Mouse (Mus musculus) limb, embryonic 15.5 days (tissue): ENCODE measurements at regions not wholly inside any gene's neighbourhood (a gene's known extent, or its start where the extent isn't known, plus 50 kb on each side); places are given as distances from the start of the nearest gene placed in this dataset.

ENCODE experiments used
- ATAC-seq: fragments of 200-750 bp; cut with Nextera tagmentation; 2 replicates; pipeline ENCODE4 v1.8.0; 2017; ENCODE audit warnings: low read depth, moderate TSS enrichment; ENCODE audit not compliant: insufficient number of reproducible peaks, low FRiP score, low TSS enrichment
- H3K27ac ChIP-seq: fragments of 300-500 bp; sonication (generic); 2 replicates; pipeline ENCODE4 v1.5.1; 2015; ENCODE audit warnings: moderate library complexity, mild to moderate bottlenecking, inconsistent platforms
- H3K27me3 ChIP-seq: fragments of 300-500 bp; sonication (generic); 2 replicates; pipeline ENCODE4 v1.6.1; 2015; ENCODE audit warnings: inconsistent platforms
- H3K36me3 ChIP-seq: fragments of 300-500 bp; sonication (generic); 2 replicates; pipeline ENCODE4 v1.6.1; 2015; ENCODE audit warnings: inconsistent platforms
- H3K4me1 ChIP-seq: fragments of 300-500 bp; sonication (generic); 2 replicates; pipeline ENCODE4 v1.6.1; 2015; ENCODE audit warnings: inconsistent platforms
- H3K4me2 ChIP-seq: fragments of 300-500 bp; sonication (generic); 2 replicates; pipeline ENCODE4 v1.6.1; 2015; ENCODE audit warnings: mild to moderate bottlenecking, inconsistent platforms
- H3K4me3 ChIP-seq: fragments of 300-500 bp; sonication (generic); 2 replicates; pipeline ENCODE4 v1.5.1; 2015; ENCODE audit warnings: mild to moderate bottlenecking, inconsistent platforms
- H3K9ac ChIP-seq: fragments of 300-500 bp; sonication (generic); 2 replicates; pipeline ENCODE4 v1.6.1; 2015; ENCODE audit warnings: inconsistent platforms
- H3K9me3 ChIP-seq: fragments of 300-500 bp; sonication (generic); 2 replicates; pipeline ENCODE4 v1.6.1; 2016; ENCODE audit warnings: inconsistent platforms
- WGBS: fragments of 180-500 bp; shearing (Covaris S2); methylation state at CpG from one replicate; pipeline ENCODE4 v1.1.7; 2015; 5-methylcytosine and 5-hydroxymethylcytosine counted together

DNA sequence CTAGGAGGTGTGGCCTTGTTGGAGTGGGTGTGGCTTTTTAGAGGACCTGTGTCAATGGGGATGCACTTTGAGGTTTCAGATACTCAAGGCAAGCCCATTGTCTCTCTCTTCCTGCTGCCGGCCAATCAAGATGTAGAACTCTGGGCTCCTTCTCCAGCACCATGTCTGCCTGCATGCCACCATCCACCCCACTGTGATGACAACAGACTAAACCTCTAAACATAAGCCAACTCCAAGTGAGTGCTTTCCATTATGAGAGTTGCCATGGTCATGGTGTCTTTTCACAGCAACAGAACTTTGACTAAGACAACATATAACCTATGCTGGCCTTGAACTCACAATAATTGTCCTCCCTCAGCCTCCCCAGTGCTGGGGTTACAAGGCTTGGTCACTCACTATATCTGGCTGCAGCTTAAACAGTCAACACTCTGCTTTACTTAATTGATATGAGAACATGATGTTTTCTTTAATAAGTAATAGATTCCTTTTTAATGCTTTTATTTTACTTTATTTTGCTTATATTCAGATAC lies 246.7 kb upstream of the Tsc22d2 start:
- Histone ChIP-seq H3K9me3 (no peaks in the 10 kb centered on the region), H3K27ac (no peak overlapping the region), H3K4me1 (no peaks in the 10 kb centered on the region; the same call in 1 of the 2 replicates), H3K4me3 (no peak overlapping the region), H3K27me3 (no peaks in the 10 kb centered on the region), H3K36me3 (no peaks in the 10 kb centered on the region), H3K4me2 (no peak overlapping the region), H3K9ac (no peak overlapping the region)
- 83% methylated on average over 1 of the region's 1 CpGs for WGBS
- ATAC-seq: no peak

- no peak overlapping the region for H3K4me2 ChIP-seq
Observed at GRCm38 (mm10) chr3:58168522-58169185, 245.9 kb upstream of the Tsc22d2 start.

DNA sequence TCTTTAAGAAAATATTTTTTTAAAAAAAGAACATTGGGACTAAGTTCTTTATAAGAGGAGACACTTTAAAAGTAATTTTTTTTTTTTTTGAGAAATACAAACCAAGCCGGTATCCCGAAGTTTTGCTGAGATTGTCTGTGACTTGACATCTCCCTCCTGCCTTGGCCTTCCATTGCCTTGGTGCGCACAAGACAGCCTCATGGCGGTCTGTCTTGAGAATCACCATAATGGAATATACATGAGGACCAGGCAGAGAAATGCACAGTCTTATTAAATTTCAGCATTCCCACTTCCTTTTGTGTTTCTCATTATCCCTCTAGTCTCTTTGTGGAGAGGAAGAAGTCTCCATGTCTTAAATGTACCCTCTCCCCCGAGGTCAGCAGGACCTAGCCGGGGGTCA lies 244.7 kb upstream of the Tsc22d2 start:
- Histone ChIP-seq H3K9me3 (no peaks in the 10 kb centered on the region), H3K4me2 (no peak overlapping the region), H3K36me3 (no peaks in the 10 kb centered on the region), H3K27me3 (no peaks in the 10 kb centered on the region), H3K27ac (no peak overlapping the region), H3K4me1 (no peaks in the 10 kb centered on the region; the same call in 1 of the 2 replicates), H3K9ac (no peak overlapping the region), H3K4me3 (no peak overlapping the region)
- no peak for ATAC-seq
- WGBS: 83% methylated on average over 6 of the region's 6 CpGs

More at GRCm38 (mm10) chr3:58168522-58169185, 245.9 kb upstream of the Tsc22d2 start:
- Histone ChIP-seq H3K36me3 (no peaks in the 10 kb centered on the region), H3K4me1 (no peaks in the 10 kb centered on the region; the same call in 1 of the 2 replicates), H3K27me3 (no peaks in the 10 kb centered on the region), H3K27ac (0 out of 2 replicates have a peak overlapping the region, but pooled peaks have one; percentile 22), H3K9me3 (no peaks in the 10 kb centered on the region), H3K4me3 (no peak overlapping the region), H3K9ac (no peak overlapping the region)
- WGBS: 34% methylated on average over 14 of the region's 14 CpGs
- ATAC-seq: 0 out of 2 replicates have a peak, but pooled peaks have one; percentile 19

- Histone ChIP-seq H3K27me3 (no peaks in the 10 kb centered on the region), H3K4me1 (no peaks in the 10 kb centered on the region; the same call in 1 of the 2 replicates), H3K36me3 (no peaks in the 10 kb centered on the region), H3K9me3 (no peaks in the 10 kb centered on the region), H3K4me2 (no peak overlapping the region), H3K4me3 (no peak overlapping the region), H3K27ac (no peak overlapping the region), H3K9ac (no peak overlapping the region)
- ATAC-seq: no peak
- WGBS: 82% methylated on average over 5 of the region's 5 CpGs
Observed at GRCm38 (mm10) chr3:58172096-58172495, 242.4 kb upstream of the Tsc22d2 start.

GRCm38 (mm10) chr3:58173821-58174220 lies 240.7 kb upstream of the Tsc22d2 start:
- H3K9me3 ChIP-seq: no peaks in the 10 kb centered on the region
- no peak overlapping the region for H3K4me2 ChIP-seq
- H3K4me3 ChIP-seq: no peak overlapping the region
- no peaks in the 10 kb centered on the region for H3K27me3 ChIP-seq
- WGBS: 69% methylated on average over 1 of the region's 1 CpGs
- H3K9ac ChIP-seq: no peak overlapping the region
- H3K4me1 ChIP-seq: no peaks in the 10 kb centered on the region; the same call in 1 of the 2 replicates
- H3K36me3 ChIP-seq: no peaks in the 10 kb centered on the region
- H3K27ac ChIP-seq: no peak overlapping the region
- no peak for ATAC-seq

DNA sequence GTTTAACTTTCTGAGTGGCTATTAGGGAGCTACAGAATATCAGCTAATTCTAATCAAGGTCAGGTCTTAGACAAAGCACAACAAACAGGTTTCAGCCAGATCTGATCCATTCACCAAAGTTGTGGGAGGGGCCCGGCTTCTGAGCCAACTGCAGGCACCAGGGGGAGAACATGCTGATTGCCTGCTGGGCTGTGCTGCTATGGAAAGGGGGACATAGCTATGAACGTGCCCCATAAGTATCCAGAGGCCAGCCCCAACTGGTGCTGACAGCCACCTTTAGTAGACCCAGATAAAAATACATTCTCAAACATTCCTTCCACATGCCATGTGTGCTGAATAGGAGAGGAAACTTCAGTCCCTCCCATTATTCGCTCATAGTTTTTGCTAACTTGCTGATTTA lies 232.8 kb upstream of the Tsc22d2 start:
- Histone ChIP-seq H3K9ac (no peak overlapping the region), H3K4me3 (no peak overlapping the region), H3K4me2 (no peak overlapping the region), H3K36me3 (no peaks in the 10 kb centered on the region), H3K27ac (no peak overlapping the region), H3K9me3 (no peaks in the 10 kb centered on the region), H3K27me3 (no peaks in the 10 kb centered on the region), H3K4me1 (no peaks in the 10 kb centered on the region)
- ATAC-seq: no peak
- 44% methylated on average over 3 of the region's 3 CpGs for WGBS

DNA sequence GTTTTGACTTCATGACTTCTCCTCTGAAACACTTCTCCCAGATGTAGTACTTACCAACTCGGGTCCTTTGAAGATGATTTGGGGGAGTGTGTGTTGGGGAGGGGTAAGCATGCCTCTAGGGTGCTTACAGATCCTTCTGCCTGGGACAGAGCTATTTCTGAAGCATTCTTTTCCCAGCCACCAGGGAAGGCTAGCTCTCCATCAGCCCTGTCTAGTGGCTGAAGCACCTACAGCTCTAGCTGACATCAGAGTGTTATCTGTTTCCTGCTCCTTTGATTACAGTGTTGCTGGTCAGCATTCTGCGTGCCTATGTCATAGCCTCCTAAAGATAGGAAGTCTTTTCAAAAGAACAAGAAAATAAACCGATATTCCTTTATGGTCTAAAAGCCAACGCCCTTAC lies 232.2 kb upstream of the Tsc22d2 start:
- Histone ChIP-seq H3K9me3 (no peaks in the 10 kb centered on the region), H3K4me3 (no peak overlapping the region), H3K27ac (no peak overlapping the region), H3K27me3 (no peaks in the 10 kb centered on the region), H3K4me1 (no peaks in the 10 kb centered on the region), H3K36me3 (no peaks in the 10 kb centered on the region), H3K4me2 (no peak overlapping the region), H3K9ac (no peak overlapping the region)
- WGBS: 72% methylated on average over 4 of the region's 4 CpGs
- ATAC-seq: no peak

GRCm38 (mm10) chr3:58183279-58183678 lies 231.2 kb upstream of the Tsc22d2 start:
- Histone ChIP-seq H3K4me2 (no peak overlapping the region), H3K9me3 (no peaks in the 10 kb centered on the region), H3K36me3 (no peaks in the 10 kb centered on the region), H3K9ac (no peak overlapping the region), H3K4me3 (no peak overlapping the region), H3K27me3 (no peaks in the 10 kb centered on the region), H3K27ac (no peak overlapping the region), H3K4me1 (no peaks in the 10 kb centered on the region)
- WGBS: 42% methylated on average over 3 of the region's 3 CpGs
- ATAC-seq: no peak

- H3K36me3 ChIP-seq: no peaks in the 10 kb centered on the region
- H3K27ac ChIP-seq: no peak overlapping the region
- no peak overlapping the region for H3K4me3 ChIP-seq
- no peaks in the 10 kb centered on the region for H3K27me3 ChIP-seq
- 71% methylated on average over 6 of the region's 6 CpGs for WGBS
- H3K4me1 ChIP-seq: peaks cover 9% of the 10 kb centered on the region
- no peak overlapping the region for H3K4me2 ChIP-seq
- no peak overlapping the region for H3K9ac ChIP-seq
- no peak for ATAC-seq
- no peaks in the 10 kb centered on the region for H3K9me3 ChIP-seq
Observed at GRCm38 (mm10) chr3:58200462-58200861, 214.1 kb upstream of the Tsc22d2 start.

DNA sequence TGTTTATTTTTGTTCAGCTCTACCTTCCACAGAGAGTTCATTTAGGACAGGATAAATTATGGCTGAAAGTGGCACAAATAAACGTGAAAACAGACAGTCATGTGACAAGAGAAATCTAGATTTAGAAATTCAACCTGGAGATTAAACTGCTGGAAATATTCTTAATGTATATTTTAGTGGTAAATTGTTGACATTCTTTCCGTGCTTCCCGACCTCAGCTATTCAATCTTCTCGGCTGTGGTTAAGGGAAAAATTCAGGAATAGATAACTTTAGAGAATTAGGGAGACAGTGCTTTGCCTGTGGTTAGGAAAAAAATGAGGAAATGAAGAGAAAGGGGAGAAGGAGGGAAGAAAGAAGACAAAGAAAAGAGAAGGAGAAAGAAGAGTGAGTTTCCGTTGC lies 211.7 kb upstream of the Tsc22d2 start:
- 51% methylated on average over 5 of the region's 5 CpGs for WGBS

DNA sequence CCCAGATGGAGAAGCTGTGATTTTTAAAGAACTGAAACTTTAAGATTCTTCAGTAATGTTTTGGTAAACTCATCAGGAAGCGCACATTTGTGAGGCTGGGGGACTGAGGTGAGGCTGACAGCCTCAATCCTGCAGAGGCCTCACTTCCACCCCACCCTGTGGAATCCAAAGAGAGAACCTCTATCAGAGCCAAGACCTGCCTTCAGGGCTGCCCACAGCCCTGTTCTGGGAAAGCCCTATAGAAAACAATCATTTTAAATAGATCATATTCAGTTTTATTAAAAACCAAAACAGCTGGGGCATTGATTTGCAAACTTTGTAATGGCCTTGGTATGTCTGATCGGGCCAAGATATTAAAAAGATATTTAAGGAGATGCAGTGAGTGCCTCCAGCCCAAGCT lies 210.7 kb upstream of the Tsc22d2 start:
- Histone ChIP-seq H3K4me1 (peaks cover 18% of the 10 kb centered on the region), H3K27me3 (no peaks in the 10 kb centered on the region), H3K9ac (no peak overlapping the region), H3K27ac (no peak overlapping the region), H3K4me2 (no peak overlapping the region), H3K4me3 (no peak overlapping the region), H3K36me3 (no peaks in the 10 kb centered on the region), H3K9me3 (no peaks in the 10 kb centered on the region)
- 45% methylated on average over 2 of the region's 2 CpGs for WGBS
- 0 out of 2 replicates have a peak, but pooled peaks have one; percentile 63 for ATAC-seq

More for the DNA sequence above, 211.7 kb upstream of the Tsc22d2 start:
- Histone ChIP-seq H3K27ac (no peak overlapping the region), H3K9ac (no peak overlapping the region), H3K36me3 (no peaks in the 10 kb centered on the region), H3K4me3 (no peak overlapping the region), H3K27me3 (no peaks in the 10 kb centered on the region), H3K4me1 (peaks cover 18% of the 10 kb centered on the region), H3K9me3 (no peaks in the 10 kb centered on the region), H3K4me2 (no peak overlapping the region)
- ATAC-seq: no peak

DNA sequence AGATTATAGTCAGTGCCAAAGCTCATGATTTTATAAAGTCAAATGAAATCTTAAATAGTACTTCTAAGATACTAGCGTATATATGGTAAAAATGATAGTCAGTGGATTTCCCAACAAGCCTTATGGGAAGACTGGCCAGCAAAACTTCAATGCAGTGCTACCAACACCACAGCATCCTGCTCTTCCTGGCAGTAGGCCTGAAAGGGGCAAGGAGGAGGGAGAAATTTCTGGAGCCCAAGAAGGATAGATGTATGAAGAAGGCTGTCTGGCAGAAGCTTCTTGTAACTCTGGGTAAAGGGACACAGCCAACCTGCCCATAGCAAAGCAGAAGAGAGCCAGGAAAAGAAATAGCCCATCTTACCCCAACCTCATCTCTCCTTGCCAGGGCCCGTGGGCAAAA lies 209.0 kb upstream of the Tsc22d2 start:
- Histone ChIP-seq H3K36me3 (no peaks in the 10 kb centered on the region), H3K9me3 (no peaks in the 10 kb centered on the region), H3K9ac (no peak overlapping the region), H3K4me2 (no peak overlapping the region), H3K27ac (0 out of 2 replicates have a peak overlapping the region, but pooled peaks have one; percentile 13), H3K27me3 (no peaks in the 10 kb centered on the region), H3K4me1 (peaks cover 18% of the 10 kb centered on the region), H3K4me3 (no peak overlapping the region)
- no peak for ATAC-seq
- WGBS: 80% methylated on average over 2 of the region's 2 CpGs
